Comparison of ENCODE assay signal across 11 mouse cellular contexts in the genomic region with DNA sequence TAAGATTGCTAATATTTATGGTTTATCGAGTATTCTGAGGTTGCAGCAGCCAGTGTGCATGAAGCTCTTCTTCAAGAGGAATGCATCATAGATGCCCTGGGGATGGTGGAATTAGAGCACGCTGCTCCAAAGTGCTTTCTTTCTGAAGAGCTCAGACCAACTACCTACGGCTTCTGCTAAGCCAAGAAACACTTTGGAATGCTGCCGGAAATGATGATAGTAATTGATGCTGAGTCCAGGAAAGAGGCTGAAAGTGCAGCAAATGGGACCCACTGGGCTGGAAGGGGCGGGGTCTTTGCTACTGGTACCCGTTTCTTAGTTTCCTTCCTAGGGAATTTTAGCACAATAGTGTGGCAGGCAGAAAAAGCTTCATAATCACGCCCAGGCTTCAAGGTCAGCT.
A peak's percentile ranks its signal among the peaks of the same experiment; 100 is the strongest.
DNase-seq lines count a peak whose midpoint lies in the region; ATAC-seq and TF ChIP-seq lines count a peak whose summit lies in the region.
"Had no signal": no experiment of that assay in that cellular context is flagged by ENCODE, and none has a peak within 500 bp of the region (broad histone marks: within the 10 kb centered on the region; RNA-seq: fewer than 3 reads in every experiment).

No protein-coding gene starts in this region.

- H3K9me3 ChIP-seq in embryonic facial prominence, embryonic 14.5 days (ENCODE audit: control insufficient read depth, low read length) = no peaks in the 10 kb centered on the region
- no peaks in the 10 kb centered on the region for H3K9me3 ChIP-seq in hindbrain, embryonic 15.5 days
- H3K9me3 ChIP-seq in midbrain, postnatal 0 days (ENCODE audit: low read length) = no peaks in the 10 kb centered on the region
- H3K9me3 ChIP-seq: liver, embryonic 13.5 days; stomach, embryonic 15.5 days had no signal

- ATAC-seq in embryonic facial prominence, embryonic 14.5 days (ENCODE audit: low read depth) = no peak
- no peak for ATAC-seq in hindbrain, embryonic 15.5 days (ENCODE audit: low FRiP score, low read depth)
- peak; percentile 16; the same call in 1 of the 2 replicates for ATAC-seq in midbrain, postnatal 0 days (ENCODE audit: low FRiP score)

- peaks cover 15% of the 10 kb centered on the region for H3K4me1 ChIP-seq in embryonic facial prominence, embryonic 14.5 days (ENCODE audit: control insufficient read depth, insufficient read depth, low read length)
- H3K4me1 ChIP-seq in hindbrain, embryonic 15.5 days (replicated peaks) = peaks cover 75% of the 10 kb centered on the region
- peaks cover 44% of the 10 kb centered on the region for H3K4me1 ChIP-seq in midbrain, postnatal 0 days (ENCODE audit: insufficient read depth, low read length)

- no peaks in the 10 kb centered on the region for H3K27me3 ChIP-seq in embryonic facial prominence, embryonic 14.5 days (replicated peaks; ENCODE audit: control insufficient read depth, insufficient read depth, low read length)
- H3K27me3 ChIP-seq in hindbrain, embryonic 15.5 days = no peaks in the 10 kb centered on the region
- no peaks in the 10 kb centered on the region for H3K27me3 ChIP-seq in midbrain, postnatal 0 days (ENCODE audit: insufficient read depth, low read length)
- H3K27me3 ChIP-seq: liver, embryonic 13.5 days; stomach, embryonic 15.5 days had no signal

- H3K4me2 ChIP-seq in embryonic facial prominence, embryonic 14.5 days (ENCODE audit: low read depth, low read length) = no peak overlapping the region
- H3K4me2 ChIP-seq in hindbrain, embryonic 15.5 days = 0 out of 2 replicates have a peak overlapping the region, but pooled peaks have one; percentile 11
- no peak overlapping the region for H3K4me2 ChIP-seq in midbrain, postnatal 0 days (ENCODE audit: low read depth, low read length, poor library complexity, severe bottlenecking)
- H3K4me2 ChIP-seq: liver, embryonic 13.5 days; stomach, embryonic 15.5 days had no signal

- no peaks in the 10 kb centered on the region for H3K36me3 ChIP-seq in embryonic facial prominence, embryonic 14.5 days (ENCODE audit: control insufficient read depth, insufficient read depth, low read length)
- no peaks in the 10 kb centered on the region for H3K36me3 ChIP-seq in hindbrain, embryonic 15.5 days
- H3K36me3 ChIP-seq in midbrain, postnatal 0 days (ENCODE audit: insufficient read depth, low read length) = no peaks in the 10 kb centered on the region; the same call in 1 of the 2 replicates
- H3K36me3 ChIP-seq: stomach, embryonic 15.5 days had no signal

- H3K9ac ChIP-seq in embryonic facial prominence, embryonic 14.5 days (ENCODE audit: low read depth, low read length) = no peak overlapping the region
- H3K9ac ChIP-seq in hindbrain, embryonic 15.5 days = peak overlapping the region; percentile 31; the same call in 1 of the 2 replicates
- no peak overlapping the region for H3K9ac ChIP-seq in midbrain, postnatal 0 days (replicated peaks; ENCODE audit: low read length, poor library complexity, severe bottlenecking)
- H3K9ac ChIP-seq: liver, embryonic 13.5 days; stomach, embryonic 15.5 days had no signal

- no peak for TF ChIP-seq CTCF in midbrain, postnatal 0 days (IDR thresholded peaks at IDR 0.05)

- DNase-seq in heart, adult 8-10 months (ENCODE audit: low spot score) = peak; percentile 38
- no peak for DNase-seq in heart, postnatal 25 days (ENCODE audit: low spot score)
- peak; percentile 32 for DNase-seq in embryonic facial prominence, embryonic 14.5 days (ENCODE audit: low spot score)
- DNase-seq in midbrain, postnatal 0 days (ENCODE audit: low spot score) = no peak
- no peak for DNase-seq in layer of hippocampus, postnatal 25 days (ENCODE audit: extremely low spot score in 1 of 2, low spot score in 1 of 2)
- no peak for DNase-seq in layer of hippocampus, postnatal 14 days (ENCODE audit: low spot score in 2 of 2)
- DNase-seq in gastrocnemius, adult 8-10 months (ENCODE audit: low spot score in 2 of 2) = no peak
- DNase-seq: liver, embryonic 13.5 days had no signal

- H3K4me3 ChIP-seq in embryonic facial prominence, embryonic 14.5 days (ENCODE audit: low read depth, low read length) = no peak overlapping the region
- no peak overlapping the region for H3K4me3 ChIP-seq in hindbrain, embryonic 15.5 days
- H3K4me3 ChIP-seq in midbrain, postnatal 0 days (ENCODE audit: low read depth, low read length) = no peak overlapping the region
- H3K4me3 ChIP-seq: erythroblast, embryonic 14.5 days; liver, embryonic 13.5 days; stomach, embryonic 15.5 days had no signal

- intact Hi-C loops in heart, postnatal 25 days (cut with DNase I) = no loop called here

- 46% methylated on average over 7 of the region's 7 CpGs for WGBS in embryonic facial prominence, embryonic 14.5 days
- 43% methylated on average over 7 of the region's 7 CpGs for WGBS in hindbrain, embryonic 15.5 days
- WGBS in midbrain, postnatal 0 days = 40% methylated on average over 7 of the region's 7 CpGs

- H3K27ac ChIP-seq in embryonic facial prominence, embryonic 14.5 days (replicated peaks; ENCODE audit: low read depth, low read length) = no peak overlapping the region
- peak overlapping the region; percentile 77 for H3K27ac ChIP-seq in hindbrain, embryonic 15.5 days (replicated peaks)
- H3K27ac ChIP-seq in midbrain, postnatal 0 days (ENCODE audit: low read depth, low read length) = peak overlapping the region; percentile 55
- H3K27ac ChIP-seq: liver, embryonic 13.5 days; stomach, embryonic 15.5 days had no signal

Comparison
In these comparisons a context has a peak if more than half of its experiments do, and no peak if none do; other contexts are left out.
1. DNase-seq: peak in heart, adult 8-10 months (single experiment) and embryonic facial prominence, embryonic 14.5 days (single experiment); none in heart, postnatal 25 days (single experiment), midbrain, postnatal 0 days (single experiment), layer of hippocampus, postnatal 25 days (0 of 2), layer of hippocampus, postnatal 14 days (0 of 2) and gastrocnemius, adult 8-10 months (0 of 2).